Mouse (Mus musculus) midbrain, embryonic 14.5 days (tissue): ENCODE results near the gene Cbx1. TPM values are rescaled to one million over a fixed set of nuclear protein-coding genes. Genes with fewer than 3 reads are reported as not detected.
A peak's percentile ranks its signal among the peaks of the same experiment; 100 is the strongest.

Experiments used
- ATAC-seq: fragments of 200-750 bp; cut with Nextera tagmentation; 2 replicates; pipeline ENCODE4 v1.8.0; 2017; ENCODE audit warnings: moderate number of reproducible peaks, moderate library complexity; ENCODE audit not compliant: low FRiP score, low TSS enrichment
- DNase-seq: peaks from one replicate; pipeline ENCODE4 v3.0.0-alpha.2; 2015
- H3K27ac ChIP-seq: fragments of 300-500 bp; sonication (generic); replicated peaks from 2 replicates; pipeline ENCODE4 v1.5.1; 2014; ENCODE audit warnings: mild to moderate bottlenecking, low read depth, low read length, moderate library complexity
- H3K27me3 ChIP-seq: fragments of 300-500 bp; sonication (generic); 2 replicates; pipeline ENCODE4 v1.6.1; 2014; ENCODE audit warnings: low read length, control low read depth, mixed read lengths; ENCODE audit not compliant: control insufficient read depth, insufficient read depth
- H3K36me3 ChIP-seq: fragments of 300-500 bp; sonication (generic); 2 replicates; pipeline ENCODE4 v1.6.1; 2014; ENCODE audit warnings: low read length, control low read depth; ENCODE audit not compliant: control insufficient read depth, insufficient read depth
- H3K4me1 ChIP-seq: fragments of 300-500 bp; sonication (generic); 2 replicates; pipeline ENCODE4 v1.6.1; 2014; ENCODE audit warnings: mild to moderate bottlenecking, antibody characterized with exemption, low read length, control low read depth; ENCODE audit not compliant: control insufficient read depth, insufficient read depth
- H3K4me2 ChIP-seq: fragments of 300-500 bp; sonication (generic); 2 replicates; pipeline ENCODE4 v1.6.1; 2014; ENCODE audit warnings: mild to moderate bottlenecking, low read length, moderate library complexity
- H3K4me3 ChIP-seq: fragments of 300-500 bp; sonication (generic); replicated peaks from 2 replicates; pipeline ENCODE4 v1.5.1; 2014; ENCODE audit warnings: low read depth, low read length
- H3K9ac ChIP-seq: fragments of 300-500 bp; sonication (generic); replicated peaks from 2 replicates; pipeline ENCODE4 v1.6.1; 2014; ENCODE audit warnings: mild to moderate bottlenecking, low read length, moderate library complexity
- H3K9me3 ChIP-seq: fragments of 300-500 bp; sonication (generic); 2 replicates; pipeline ENCODE4 v1.6.1; 2016; ENCODE audit warnings: low read length, control low read depth, mixed read lengths; ENCODE audit not compliant: control insufficient read depth
- WGBS: fragments of 180-500 bp; shearing (Covaris S2); extraction: QIAGEN DNeasy Blood & Tissue Kit; methylation state at CpG from one replicate; pipeline ENCODE4 v1.1.7; 2014; 5-methylcytosine and 5-hydroxymethylcytosine counted together
- polyA plus RNA-seq: library from polyadenylated mRNA; unstranded; fragments of >200 nt; fragmentation: Nextera tagmentation; extraction: Ambion mirVana; gene quantifications from 2 replicates; pipeline ENCODE4 v1.2.1, GENCODE M21; 2014

Cbx1 gene
- polyA plus RNA-seq, 1 experiment from 2014 or later: 73.9 TPM

DNA sequence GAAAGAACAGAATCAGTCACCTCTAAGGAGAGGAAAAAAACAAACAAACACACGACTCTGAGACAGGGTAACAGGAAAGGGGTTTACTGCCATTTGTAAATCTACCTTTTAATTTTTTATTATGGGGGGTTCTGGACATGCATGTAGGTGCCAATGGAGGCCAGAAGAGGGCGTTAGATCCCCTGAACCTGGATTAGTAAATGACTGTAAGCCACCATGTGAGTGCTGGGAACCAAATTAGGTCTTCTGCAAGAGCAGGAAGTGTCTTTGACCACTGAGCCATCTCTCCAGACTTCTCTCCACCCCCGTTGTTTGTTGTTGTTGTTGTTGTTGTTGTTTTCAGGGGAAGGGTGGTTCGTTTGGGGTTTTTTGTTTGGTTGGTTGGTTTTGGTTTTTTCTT lies 31.5 kb upstream of the Cbx1 start:
- H3K4me1 ChIP-seq: no peaks in the 10 kb centered on the region
- 64% methylated on average over 4 of the region's 4 CpGs for WGBS
- no peaks in the 10 kb centered on the region for H3K36me3 ChIP-seq
- no peak overlapping the region for H3K4me2 ChIP-seq
- H3K9ac ChIP-seq: no peak overlapping the region
- no peak overlapping the region for H3K4me3 ChIP-seq
- no peak for ATAC-seq
- no peak for DNase-seq
- H3K27me3 ChIP-seq: no peaks in the 10 kb centered on the region
- H3K9me3 ChIP-seq: no peaks in the 10 kb centered on the region
- H3K27ac ChIP-seq: no peak overlapping the region

DNA sequence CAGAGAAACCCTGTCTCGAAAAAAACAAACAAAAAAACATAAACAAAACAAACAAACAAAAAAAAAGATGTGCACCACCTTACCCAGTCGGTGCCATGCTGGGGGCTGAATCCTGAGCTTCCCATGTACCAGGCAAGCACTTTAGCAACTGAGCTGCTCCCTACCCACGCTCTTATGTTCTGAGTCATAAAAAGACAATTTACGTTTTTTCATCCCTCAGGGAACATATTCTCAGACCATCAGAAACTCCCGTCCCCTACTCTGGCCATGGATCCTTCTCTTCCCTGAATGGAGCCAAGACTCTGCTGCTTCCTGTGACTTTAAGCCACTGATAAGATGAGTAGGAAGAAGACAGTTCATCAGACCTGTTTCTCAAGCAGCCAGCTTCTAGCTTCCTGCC lies 30.5 kb upstream of the Cbx1 start:
- DNase-seq: no peak
- H3K9ac ChIP-seq: no peak overlapping the region
- WGBS: 78% methylated on average over 5 of the region's 5 CpGs

DNA sequence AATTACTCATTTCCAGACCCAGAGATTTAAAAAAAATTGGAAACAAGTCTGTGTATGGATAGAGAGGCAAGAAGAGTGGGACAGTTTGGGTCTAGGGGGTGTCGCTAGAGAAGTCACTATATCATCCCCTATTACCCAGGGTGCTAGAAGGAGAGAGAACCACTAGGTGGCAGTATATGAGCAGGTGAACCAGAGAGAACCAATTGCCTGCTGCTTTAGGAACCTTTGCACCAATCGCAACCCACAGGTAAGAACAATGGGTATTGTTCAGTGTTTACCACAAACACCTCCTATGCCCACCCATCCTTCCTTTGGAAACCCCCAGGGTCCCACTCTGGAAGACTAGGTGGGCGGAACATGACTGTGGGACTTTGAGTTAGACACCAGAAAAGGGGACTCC lies 28.9 kb upstream of the Cbx1 start:
- ATAC-seq: no peak
- Histone ChIP-seq H3K9me3 (no peaks in the 10 kb centered on the region), H3K4me3 (no peak overlapping the region), H3K27me3 (no peaks in the 10 kb centered on the region), H3K4me2 (no peak overlapping the region), H3K36me3 (no peaks in the 10 kb centered on the region), H3K9ac (no peak overlapping the region), H3K4me1 (0 out of 2 replicates have a peak, but pooled peaks cover 8% of the 10 kb centered on the region), H3K27ac (no peak overlapping the region)
- DNase-seq: peak; percentile 67
- 43% methylated on average over 3 of the region's 3 CpGs for WGBS

More for the DNA sequence above, 30.5 kb upstream of the Cbx1 start:
- no peak overlapping the region for H3K27ac ChIP-seq
- H3K9me3 ChIP-seq: no peaks in the 10 kb centered on the region
- no peak overlapping the region for H3K4me3 ChIP-seq
- no peak overlapping the region for H3K4me2 ChIP-seq
- H3K27me3 ChIP-seq: no peaks in the 10 kb centered on the region
- ATAC-seq: no peak
- no peaks in the 10 kb centered on the region for H3K36me3 ChIP-seq
- no peaks in the 10 kb centered on the region for H3K4me1 ChIP-seq

DNA sequence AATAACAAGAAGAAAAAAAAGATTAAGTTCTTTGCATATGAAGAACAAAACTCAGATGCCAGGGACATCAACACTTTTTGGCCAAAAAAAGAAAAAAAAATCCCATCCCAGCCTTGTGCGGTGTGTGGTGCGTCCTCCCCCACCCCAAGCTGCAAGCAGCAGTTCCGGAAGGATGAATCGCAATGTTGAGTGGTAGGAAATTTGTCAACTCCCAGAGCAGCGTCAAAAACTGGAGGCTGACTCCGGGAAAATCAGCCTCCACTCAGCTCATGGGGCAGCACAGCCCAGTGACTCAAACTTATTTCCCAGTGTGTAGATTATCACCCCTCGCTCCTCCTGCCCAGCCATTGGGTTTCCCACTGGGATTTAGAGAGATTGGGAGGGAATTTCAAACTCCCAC lies 26.9 kb upstream of the Cbx1 start:
- DNase-seq: no peak
- H3K4me1 ChIP-seq: peaks cover 12% of the 10 kb centered on the region; the same call in 1 of the 2 replicates
- H3K4me3 ChIP-seq: no peak overlapping the region
- no peaks in the 10 kb centered on the region for H3K36me3 ChIP-seq
- no peak for ATAC-seq
- H3K27ac ChIP-seq: no peak overlapping the region
- no peak overlapping the region for H3K9ac ChIP-seq
- H3K27me3 ChIP-seq: no peaks in the 10 kb centered on the region
- whole genome bisulfite sequencing: 71% methylated on average over 7 of the region's 7 CpGs
- H3K4me2 ChIP-seq: no peak overlapping the region
- no peaks in the 10 kb centered on the region for H3K9me3 ChIP-seq

DNA sequence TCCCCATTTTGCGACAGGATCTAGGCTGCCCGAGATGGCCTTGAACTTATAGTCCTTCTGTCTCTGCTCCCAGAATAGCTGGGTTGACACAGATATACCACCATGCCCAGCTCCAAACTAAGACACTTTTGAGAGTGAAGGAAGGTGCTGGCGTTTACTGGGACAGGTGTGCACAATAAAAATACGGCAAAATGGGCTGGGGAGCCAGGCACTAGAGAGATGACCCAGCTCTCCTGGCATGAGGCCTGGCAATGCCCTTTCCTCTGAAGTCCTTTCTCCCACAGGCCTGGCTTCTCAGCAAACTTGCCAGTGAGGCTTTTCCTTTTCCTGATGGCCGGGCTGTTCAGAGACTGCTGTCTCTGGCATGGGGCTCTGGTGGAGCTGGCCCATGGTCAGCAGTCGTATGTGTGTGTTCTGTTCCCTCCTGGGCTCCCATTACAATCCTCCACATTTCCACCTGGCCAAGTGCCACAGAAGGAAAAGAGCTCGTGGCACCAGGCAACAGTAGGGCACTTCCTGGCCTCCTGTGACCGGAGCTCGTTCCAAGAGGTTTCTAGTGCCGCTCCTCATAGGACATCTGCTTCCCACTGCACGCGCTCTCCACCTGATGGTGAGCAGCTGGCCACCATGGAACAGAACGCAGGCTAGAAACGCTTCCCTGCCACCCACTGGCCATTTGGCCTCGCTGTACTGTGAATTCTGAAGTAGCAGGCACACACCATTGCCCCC lies 26.0 kb upstream of the Cbx1 start:
- H3K4me1 ChIP-seq: peaks cover 18% of the 10 kb centered on the region; the same call in 1 of the 2 replicates
- 79% methylated on average over 15 of the region's 15 CpGs for WGBS
- H3K27me3 ChIP-seq: no peaks in the 10 kb centered on the region
- no peak for ATAC-seq
- no peaks in the 10 kb centered on the region for H3K9me3 ChIP-seq
- peak; percentile 35 for DNase-seq
- no peak overlapping the region for H3K9ac ChIP-seq
- 0 out of 2 replicates have a peak overlapping the region, but pooled peaks have one; percentile 43 for H3K27ac ChIP-seq
- no peak overlapping the region for H3K4me2 ChIP-seq
- H3K4me3 ChIP-seq: no peak overlapping the region
- H3K36me3 ChIP-seq: peaks cover 4% of the 10 kb centered on the region; the same call in 1 of the 2 replicates

DNA sequence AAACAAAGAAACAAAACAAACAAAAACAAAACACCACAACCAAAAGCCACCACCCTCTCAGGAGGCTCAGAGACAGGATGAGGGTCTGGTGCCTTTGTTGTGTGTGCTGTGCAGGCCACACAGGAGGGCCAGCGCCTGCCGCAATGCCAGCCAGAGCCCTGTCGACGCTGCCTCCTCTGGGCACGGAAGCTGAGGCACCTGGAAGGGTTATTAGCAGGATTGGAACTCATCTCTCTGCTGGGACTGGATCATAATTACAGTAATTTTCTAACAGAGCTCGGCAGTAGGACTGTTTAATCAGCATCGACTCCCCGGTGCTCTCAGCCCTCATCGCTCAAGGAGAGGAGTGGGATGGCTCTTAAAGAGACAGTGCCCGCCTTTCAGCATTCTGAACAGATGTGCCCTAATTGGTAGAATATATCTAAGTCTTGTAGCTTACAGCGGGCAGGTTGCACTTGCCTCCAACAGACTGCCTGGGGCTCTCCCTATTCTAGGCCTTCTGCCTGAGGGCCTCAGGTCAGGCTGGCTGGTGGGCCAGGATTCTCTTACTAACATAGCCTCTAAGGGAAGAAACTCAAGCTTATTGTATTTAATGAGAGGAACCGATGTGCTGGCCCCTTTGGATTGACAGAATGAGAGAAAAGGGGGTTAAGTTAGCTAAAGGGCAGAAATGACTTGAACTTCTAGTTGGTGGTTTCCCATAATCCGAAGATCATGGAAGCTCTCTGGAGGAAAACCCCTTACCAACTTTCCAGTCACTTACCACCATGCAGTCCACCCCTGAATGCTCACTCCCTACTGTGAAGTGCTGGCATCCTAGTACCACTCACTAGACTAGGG lies 24.2 kb upstream of the Cbx1 start:
- Histone ChIP-seq H3K9me3 (no peaks in the 10 kb centered on the region), H3K4me1 (peaks cover 20% of the 10 kb centered on the region; the same call in 1 of the 2 replicates), H3K36me3 (peaks cover 21% of the 10 kb centered on the region), H3K9ac (no peak overlapping the region), H3K4me3 (no peak overlapping the region), H3K27ac (0 out of 2 replicates have a peak overlapping the region, but pooled peaks have one; percentile 43), H3K27me3 (no peaks in the 10 kb centered on the region), H3K4me2 (0 out of 2 replicates have a peak overlapping the region, but pooled peaks have one; percentile 14)
- peak; percentile 58 for DNase-seq
- WGBS: 24% methylated on average over 13 of the region's 13 CpGs
- ATAC-seq: no peak

DNA sequence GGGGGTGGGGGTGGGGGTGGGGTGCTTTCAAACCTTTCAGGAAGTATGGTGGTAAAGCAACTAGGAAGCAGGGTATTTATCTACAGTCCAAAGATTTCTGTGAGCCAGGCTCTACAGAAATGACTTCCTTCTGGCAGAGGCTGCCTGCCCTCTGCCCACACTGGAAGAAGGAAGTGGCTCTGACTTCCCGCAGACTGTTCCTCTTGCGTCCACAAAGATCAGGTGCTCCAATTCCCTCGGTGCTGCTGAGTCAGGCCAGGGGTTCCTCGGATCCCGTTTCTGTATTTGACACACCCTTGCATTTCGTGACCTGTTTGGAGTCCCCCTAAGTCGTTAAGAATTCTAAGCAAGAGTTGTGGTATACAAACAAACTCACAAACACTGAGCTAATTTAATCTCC lies 23.3 kb upstream of the Cbx1 start:
- ATAC-seq (no peak), DNase-seq (no peak)
- WGBS: 87% methylated on average over 7 of the region's 7 CpGs
- Histone ChIP-seq H3K9me3 (no peaks in the 10 kb centered on the region), H3K9ac (no peak overlapping the region), H3K27me3 (no peaks in the 10 kb centered on the region), H3K4me2 (no peak overlapping the region), H3K4me3 (no peak overlapping the region), H3K36me3 (peaks cover 31% of the 10 kb centered on the region), H3K4me1 (peaks cover 20% of the 10 kb centered on the region; the same call in 1 of the 2 replicates), H3K27ac (no peak overlapping the region)

DNA sequence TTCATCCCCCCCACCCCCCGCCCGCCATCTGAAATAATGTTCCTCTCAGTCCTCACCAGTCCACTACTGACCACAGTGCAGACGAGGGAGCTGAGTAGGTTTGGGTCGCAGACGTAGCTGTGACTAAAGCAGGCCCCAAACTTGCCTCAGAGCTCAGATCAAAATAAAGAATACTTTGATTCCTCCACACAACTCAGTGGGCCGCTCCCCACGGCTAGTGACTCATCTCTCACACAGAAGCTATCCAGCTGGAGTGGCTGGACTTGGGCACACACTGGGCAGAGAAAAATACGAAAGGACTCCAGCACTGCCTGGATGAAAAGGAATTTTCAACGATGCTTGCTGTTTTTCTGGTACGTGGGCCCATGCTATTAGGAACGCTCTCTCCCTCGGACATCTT lies 22.4 kb upstream of the Cbx1 start:
- Histone ChIP-seq H3K4me2 (no peak overlapping the region), H3K4me3 (no peak overlapping the region), H3K36me3 (peaks cover 40% of the 10 kb centered on the region), H3K4me1 (peaks cover 20% of the 10 kb centered on the region; the same call in 1 of the 2 replicates), H3K9ac (no peak overlapping the region), H3K27ac (peak overlapping the region; percentile 62), H3K27me3 (no peaks in the 10 kb centered on the region), H3K9me3 (no peaks in the 10 kb centered on the region)
- no peak for DNase-seq
- 59% methylated on average over 12 of the region's 12 CpGs for WGBS
- ATAC-seq: no peak
